Mouse (Mus musculus): ENCODE results near the gene M1ap.

M1ap gene

DNA sequence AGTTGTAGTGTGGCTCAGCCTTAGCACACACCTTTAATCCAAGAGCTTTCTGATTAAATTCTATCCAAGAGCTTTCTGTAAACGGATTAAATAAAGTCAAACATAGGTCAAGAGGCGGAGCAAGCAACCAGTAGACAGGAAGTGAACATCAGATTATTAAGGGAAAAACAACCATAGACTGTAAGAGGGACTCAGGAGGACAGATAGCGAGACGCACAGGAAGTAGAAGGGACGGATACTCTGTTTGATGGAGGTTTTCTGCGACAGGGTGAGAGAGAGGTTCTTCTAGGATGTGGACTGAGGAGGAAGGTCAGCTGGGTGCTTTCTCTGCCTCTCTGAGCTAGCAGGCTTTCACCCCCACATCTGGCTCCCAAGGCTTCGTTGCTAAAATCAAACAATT lies 63.3 kb downstream of the M1ap start:
- no peak for DNase-seq (ENCODE audit: low read depth)

DNA sequence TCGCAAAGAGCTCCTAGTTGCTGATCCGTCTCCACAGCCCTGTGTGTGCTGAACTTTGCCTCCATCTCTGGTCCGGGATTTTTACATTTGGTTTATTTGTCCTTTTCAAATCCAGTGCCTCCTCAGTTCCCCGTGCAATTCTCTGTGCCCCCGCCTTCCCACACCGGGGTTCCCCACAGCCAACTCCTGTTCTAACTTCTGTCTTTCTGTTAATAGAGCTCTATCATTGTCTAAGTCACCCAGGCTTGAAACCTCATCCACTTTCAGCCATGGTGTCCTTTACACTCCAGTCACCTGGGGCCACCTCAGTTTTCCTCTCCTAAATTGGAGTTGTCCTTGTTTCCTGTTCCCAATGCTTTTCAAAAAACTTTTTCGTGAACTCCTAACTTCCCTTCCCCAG lies 64.6 kb downstream of the M1ap start:
- DNase-seq (ENCODE audit: low read depth), result no peak

DNA sequence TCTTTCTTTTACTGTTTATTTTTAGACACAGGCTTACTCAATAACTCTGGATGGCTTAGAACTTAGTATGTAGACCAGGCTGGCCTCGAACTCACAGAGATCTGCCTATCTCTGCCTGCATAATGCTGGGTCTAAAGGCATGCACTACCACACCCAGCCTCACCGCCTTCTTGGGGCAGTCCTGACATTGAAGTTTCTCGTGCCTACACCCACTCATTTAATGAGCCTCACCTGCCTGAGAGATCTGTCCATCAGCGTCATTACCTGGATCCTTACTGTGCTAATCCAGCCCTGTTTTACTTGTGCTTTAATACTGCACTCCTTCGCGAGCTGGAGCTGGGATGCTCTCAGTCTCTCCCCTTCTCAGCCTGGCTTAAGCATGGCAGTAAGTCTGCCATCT lies 65.1 kb downstream of the M1ap start:
- no peak for DNase-seq (ENCODE audit: low read depth)

DNA sequence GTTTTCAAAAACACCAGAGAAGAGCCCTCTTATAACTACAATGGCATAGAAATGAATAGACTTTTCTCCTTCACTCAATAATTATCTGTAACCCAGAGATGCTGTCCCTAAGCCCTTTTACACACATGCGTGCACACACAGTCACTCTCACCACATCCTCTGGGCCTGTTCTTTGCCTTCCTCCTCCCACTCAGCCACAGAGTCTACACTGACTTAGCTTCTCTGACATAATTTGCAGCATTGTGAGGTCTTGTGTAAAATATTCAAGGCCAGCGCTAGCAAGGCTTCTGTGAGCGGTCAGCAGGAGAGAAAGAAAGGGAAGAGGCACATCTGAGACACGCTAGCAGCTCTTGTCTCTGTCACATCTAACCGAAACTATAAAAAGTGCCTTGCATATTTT lies 66.7 kb downstream of the M1ap start:
- DNase-seq (ENCODE audit: low read depth), result no peak

- no peak for DNase-seq (ENCODE audit: low read depth)
Observed at GRCm38 (mm10) chr6:83014482-83015466, 68.1 kb downstream of the M1ap start.

DNA sequence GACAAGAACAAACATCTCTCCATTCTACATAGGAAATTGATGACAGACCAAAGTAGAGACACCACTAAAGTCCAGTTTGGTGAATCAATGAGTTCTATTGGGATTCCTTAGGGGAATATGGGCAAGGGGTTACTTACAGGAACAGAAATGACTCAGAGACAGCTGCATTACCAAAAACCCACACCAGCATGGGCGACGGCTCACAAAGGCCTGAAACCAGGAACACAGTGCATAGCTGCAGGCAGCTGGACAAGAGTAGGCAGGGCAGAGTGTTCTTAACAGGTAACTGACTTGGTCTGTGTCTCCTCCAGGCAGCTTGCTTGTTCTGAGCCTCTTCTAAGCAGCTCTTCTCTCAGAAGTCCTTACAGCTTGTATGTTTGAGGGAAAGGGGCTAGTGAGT lies 69.0 kb downstream of the M1ap start:
- DNase-seq (ENCODE audit: low read depth), result no peak

- DNase-seq (ENCODE audit: low read depth), result peak; percentile 93
Observed at GRCm38 (mm10) chr6:83017190-83017589, 70.5 kb downstream of the M1ap start.

GRCm38 (mm10) chr6:83019044-83019443 lies 72.3 kb downstream of the M1ap start:
- DNase-seq (ENCODE audit: low read depth), result no peak

GRCm38 (mm10) chr6:83020121-83020520 lies 73.4 kb downstream of the M1ap start:
- DNase-seq (ENCODE audit: low read depth), result no peak

DNA sequence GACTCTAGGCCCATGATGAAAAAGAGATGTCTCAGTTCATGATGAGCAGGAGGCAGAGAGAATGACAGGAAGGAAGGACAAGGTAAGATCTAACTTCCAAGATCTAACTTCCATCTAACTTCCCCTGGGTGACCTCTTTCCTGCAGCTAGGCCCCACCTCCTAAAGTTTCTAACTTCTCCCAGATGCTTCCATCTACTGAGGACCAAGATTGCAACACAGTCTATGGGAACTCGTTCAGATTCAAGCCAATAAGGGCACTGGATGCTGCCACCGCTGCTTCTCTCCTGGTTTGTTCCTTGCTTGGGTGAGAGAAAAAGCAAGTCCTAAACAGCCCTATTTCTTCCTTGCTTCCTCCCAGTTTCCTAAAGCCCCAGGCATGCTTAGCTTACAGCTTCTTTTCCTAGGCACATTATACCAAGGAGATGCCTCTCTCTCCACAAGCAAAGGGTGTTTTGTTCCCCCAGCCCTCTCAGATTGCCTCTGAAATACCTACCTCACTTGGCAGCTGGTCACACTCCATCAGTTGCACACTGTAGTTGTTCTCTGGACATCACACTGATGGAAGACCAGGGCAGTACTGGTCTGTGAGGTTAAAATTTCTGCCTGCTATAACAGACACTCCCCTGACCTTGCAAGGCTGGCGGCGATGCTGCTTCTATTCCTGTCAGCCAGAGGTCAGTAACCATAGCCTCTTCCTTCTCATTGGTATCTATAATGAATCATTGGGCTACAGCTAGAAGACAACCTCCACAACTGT lies 74.3 kb downstream of the M1ap start:
- DNase-seq (ENCODE audit: low read depth), result no peak

DNA sequence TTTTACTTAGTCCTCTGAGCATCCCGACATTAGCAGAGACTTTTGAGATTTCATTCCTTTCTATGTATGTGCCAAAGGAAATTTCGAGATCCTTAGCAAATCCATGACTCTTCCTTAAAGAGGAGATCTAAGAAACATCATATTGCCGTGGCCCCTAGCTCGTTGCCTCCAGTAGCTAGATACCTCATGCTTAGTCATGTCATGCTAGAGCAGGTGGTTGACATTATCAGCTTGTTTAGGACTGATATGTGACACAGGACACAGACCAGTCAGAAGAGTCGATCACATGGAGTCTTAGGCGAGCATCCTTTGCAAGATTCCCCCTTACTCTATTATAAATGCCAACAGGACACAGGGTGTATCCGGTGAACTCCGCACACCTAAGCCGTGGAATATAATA lies 76.3 kb downstream of the M1ap start:
- no peak for DNase-seq (ENCODE audit: low read depth)

GRCm38 (mm10) chr6:83023786-83024185 lies 77.1 kb downstream of the M1ap start:
- DNase-seq (ENCODE audit: low read depth), result no peak

DNA sequence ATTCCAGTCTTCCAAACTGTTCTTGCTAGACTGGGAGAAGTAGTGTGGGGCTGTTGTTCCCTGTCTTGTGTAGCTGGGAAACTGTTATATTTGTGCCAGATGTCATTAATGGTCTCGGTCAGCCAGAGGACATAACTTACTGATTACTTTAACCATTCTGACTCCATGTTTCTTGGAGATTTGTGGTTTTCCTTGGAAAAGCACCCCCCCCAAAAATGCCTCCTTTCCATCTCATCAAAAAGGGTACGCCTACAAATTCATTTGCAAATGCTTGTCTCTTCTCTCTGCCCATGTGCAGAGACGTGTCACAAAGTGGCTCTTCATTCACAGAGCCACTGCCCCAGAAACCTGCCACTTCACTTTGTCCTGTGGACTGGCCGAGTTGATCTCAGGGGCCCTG lies 77.7 kb downstream of the M1ap start:
- no peak for DNase-seq (ENCODE audit: low read depth)

- DNase-seq (ENCODE audit: low read depth), result no peak
Observed at GRCm38 (mm10) chr6:83025221-83025620, 78.5 kb downstream of the M1ap start.

DNA sequence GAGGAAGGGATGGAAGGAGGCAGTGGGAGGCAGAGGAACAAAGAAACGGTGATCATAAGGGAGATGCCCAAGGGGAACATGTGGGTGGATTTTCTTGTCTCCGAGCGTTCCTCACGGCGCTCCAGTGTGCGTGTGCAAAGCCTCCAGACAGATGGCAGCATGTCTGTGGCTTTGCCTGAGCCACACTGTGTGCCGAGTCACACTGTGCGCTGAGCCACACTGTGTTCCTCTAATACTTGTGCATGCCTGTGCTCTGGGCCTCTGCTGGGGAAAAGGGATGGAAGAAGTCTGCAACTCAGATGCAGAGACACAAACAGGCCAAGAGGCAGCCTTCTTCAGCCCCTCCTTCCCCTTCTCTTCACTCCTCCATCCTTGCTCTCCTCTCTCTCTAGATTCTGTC lies 80.6 kb downstream of the M1ap start:
- no peak for DNase-seq (ENCODE audit: low read depth)

- DNase-seq (ENCODE audit: low read depth), result peak; percentile 87
Observed at GRCm38 (mm10) chr6:83027706-83028105, 81.0 kb downstream of the M1ap start.

DNA sequence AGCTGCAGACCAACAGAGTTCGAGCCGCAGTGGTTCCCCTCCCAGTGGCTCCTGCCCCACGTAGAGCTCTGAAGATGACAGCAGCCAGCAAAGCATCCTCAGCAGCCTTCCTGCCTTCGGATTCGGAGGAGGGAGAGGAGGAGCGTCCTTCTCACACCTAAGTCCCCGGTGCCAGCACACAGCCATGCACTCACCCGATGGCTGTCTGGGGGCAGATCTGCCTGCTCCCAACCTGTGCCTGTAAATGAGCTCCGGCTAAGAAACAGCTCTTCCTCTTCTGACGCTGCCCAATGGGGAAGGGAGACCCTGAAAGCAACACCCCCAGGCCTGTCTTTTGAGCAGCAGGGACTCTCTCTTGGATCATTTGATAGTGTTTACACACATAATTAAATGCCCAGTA lies 83.1 kb downstream of the M1ap start:
- no peak for DNase-seq (ENCODE audit: low read depth)

DNA sequence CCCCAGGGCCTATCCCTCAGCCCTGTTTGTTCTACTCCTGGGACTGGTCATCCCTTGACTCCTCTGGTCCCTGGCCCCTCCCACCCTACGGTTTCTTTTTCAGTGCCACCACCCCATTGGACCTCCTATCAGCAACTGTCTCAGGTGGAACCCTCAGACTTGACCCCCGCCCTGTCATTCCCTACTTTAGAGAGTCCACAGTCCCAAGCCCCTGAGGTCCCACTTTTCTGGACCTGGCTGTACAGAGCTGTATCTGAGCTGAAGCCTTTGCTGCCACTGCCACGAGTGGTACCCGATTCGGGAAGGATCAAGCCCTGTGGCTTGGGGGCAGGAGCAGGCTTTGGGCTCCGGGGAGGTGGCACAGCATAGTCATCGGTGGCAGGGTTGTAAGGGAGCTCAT lies 84.4 kb downstream of the M1ap start:
- DNase-seq (ENCODE audit: low read depth), result no peak

DNA sequence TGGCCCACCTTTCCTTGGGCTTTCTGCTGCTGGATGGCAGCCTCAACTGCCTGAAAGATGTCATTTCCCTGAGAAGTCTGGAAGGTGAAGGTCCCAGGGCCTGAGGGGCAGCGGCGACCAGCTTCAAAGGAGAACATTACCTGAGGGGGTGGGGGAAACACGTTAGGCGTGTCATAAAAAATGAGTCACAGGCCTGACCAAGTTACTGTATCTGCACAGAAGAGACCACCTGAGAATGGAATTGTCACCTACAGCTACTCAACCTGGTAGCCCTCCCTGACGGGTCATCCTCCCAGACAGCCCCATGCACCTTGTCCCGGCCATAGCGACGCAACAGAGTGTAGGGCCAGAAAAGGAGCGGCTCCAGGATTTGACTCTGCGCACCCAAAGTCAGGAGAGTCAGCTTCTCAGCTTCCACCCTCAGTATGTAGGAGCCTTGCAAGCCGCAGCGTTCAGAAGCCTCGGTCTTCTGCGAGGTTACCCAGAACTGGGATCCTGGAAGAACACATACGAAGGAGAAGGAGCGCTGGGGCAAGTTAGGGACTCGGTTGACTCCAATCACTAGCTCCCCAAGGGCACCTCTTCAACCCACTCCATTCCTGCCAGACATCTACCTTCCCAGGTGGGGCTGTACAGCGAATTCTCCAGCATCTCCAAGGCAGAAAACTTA lies 85.4 kb downstream of the M1ap start:
- DNase-seq (ENCODE audit: low read depth), result no peak

DNA sequence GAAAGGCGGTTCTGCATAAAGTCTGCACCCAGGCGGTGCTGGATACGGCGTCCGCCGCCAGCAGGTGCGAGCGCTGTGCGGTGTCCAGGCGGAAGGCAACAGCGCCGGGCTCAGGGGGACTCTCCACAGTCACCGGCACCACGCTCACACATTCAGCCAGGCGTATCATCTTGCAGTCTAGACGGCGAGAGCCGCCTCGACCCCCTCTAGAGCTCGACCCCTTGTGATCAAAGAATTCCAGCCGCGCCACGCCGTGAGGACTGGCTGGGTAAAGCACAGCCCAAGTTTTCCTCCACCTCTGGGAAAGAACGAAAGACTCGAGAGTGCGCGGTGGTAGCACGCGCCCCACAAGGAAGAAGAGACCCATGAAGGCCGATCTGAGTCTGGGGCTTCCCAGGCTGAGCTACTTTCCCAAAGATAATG lies 86.1 kb downstream of the M1ap start:
- no peak for DNase-seq (ENCODE audit: low read depth)

DNA sequence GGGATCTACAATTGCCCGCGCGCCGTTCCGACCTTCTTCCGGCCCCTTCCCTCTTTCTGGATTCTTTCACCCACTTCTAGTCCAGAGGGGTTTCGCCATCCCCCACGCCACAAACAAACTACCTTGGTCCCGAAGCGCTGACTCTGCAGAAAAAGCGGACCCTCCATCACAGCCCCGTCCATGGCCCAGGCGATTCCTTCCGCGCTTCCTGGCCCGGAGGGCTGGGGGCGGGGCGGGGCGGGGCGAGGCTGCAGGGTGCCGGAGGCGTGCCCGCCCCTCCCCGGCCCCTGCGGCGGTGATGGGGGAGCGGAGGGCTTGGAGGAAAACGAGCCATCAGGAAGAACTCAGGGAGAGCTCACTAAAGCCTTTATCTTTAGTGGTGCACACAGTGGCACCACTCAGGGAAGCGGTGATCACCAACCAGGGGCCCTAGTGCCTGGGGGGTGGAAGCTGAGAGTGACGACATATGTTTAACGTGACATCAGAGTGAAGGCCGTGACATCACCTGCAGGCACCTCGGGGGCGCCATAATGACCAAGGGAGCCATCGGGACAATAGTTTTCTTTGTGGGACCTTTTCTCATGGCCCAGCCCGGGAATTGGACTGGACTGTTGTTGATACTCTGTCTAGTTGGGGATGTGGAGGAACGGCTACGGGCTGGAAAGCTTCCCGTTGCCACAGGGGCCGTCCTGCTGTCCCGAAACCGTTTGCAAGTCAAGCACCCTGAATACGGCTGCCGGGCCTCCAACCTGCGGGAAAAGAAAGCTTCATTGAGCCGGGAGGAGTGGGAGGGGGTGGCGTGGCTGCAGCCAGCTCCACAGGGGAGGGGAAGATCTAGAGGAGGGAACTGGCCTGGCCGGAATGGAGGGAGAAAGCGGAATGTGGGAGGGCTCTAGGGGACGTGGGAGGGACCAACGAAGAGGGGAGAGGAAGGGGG lies 86.8 kb downstream of the M1ap start, which contains the start of the genes Dok1 and Loxl3:
Dok1 (minus strand) TSS at position 223 of the 937 bp plus-strand sequence.
Loxl3 (plus strand) TSS at position 925 of the 937 bp plus-strand sequence.
- no peak for DNase-seq (ENCODE audit: low read depth)
